Mouse (Mus musculus) CH12F3 (cell line): ENCODE measurements around the gene Vezt.

Experiments used
- in situ Hi-C: fragments of 300-500 bp; cut with MboI; formaldehyde crosslinking; loops from 2 replicates; pipeline ENCODE4 v1.14.3; 2020; ENCODE audit warnings: low sequenced_read_pairs

Gene Vezt

GRCm38 (mm10) chr10:94038366-94039260 lies 3.0 kb upstream of the Vezt start:
- in situ Hi-C loops: no loop called here

GRCm38 (mm10) chr10:94037596-94037995 lies 2.0 kb upstream of the Vezt start:
- in situ Hi-C loops: no loop called here

- in situ Hi-C loops: no loop called here
These were observed 1.6 kb upstream of the Vezt start for GRCm38 (mm10) chr10:94037196-94037595.

- in situ Hi-C loops: no loop called here
These were observed 750 bp upstream of the Vezt start for GRCm38 (mm10) chr10:94036375-94036758.

GRCm38 (mm10) chr10:94034876-94035657 lies 550 bp downstream of the Vezt start:
- in situ Hi-C loops: no loop called here

- in situ Hi-C loops: no loop called here
These were observed 4.5 kb downstream of the Vezt start for GRCm38 (mm10) chr10:94031164-94031563.

- in situ Hi-C loops: no loop called here
These were observed 7.1 kb downstream of the Vezt start for GRCm38 (mm10) chr10:94028493-94028892.

- in situ Hi-C loops: no loop called here
These were observed 10.5 kb downstream of the Vezt start for GRCm38 (mm10) chr10:94025079-94025478.

- in situ Hi-C loops: no loop called here
These were observed 14.6 kb downstream of the Vezt start for GRCm38 (mm10) chr10:94021059-94021458.

- in situ Hi-C loops: no loop called here
These were observed 15.0 kb downstream of the Vezt start for GRCm38 (mm10) chr10:94020587-94020986.

- in situ Hi-C loops: no loop called here
These were observed 18.2 kb downstream of the Vezt start for GRCm38 (mm10) chr10:94017455-94017854.

GRCm38 (mm10) chr10:94014200-94014599 lies 21.4 kb downstream of the Vezt start:
- in situ Hi-C loops: no loop called here

GRCm38 (mm10) chr10:94013196-94013595 lies 22.4 kb downstream of the Vezt start:
- in situ Hi-C loops: no loop called here

- in situ Hi-C loops: no loop called here
These were observed 24.6 kb downstream of the Vezt start for GRCm38 (mm10) chr10:94011024-94011423.

- in situ Hi-C loops: no loop called here
These were observed 25.5 kb downstream of the Vezt start for GRCm38 (mm10) chr10:94009991-94010679.

GRCm38 (mm10) chr10:94008356-94008755 lies 27.3 kb downstream of the Vezt start:
- in situ Hi-C loops: no loop called here

- in situ Hi-C loops: no loop called here
These were observed 35.4 kb downstream of the Vezt start for GRCm38 (mm10) chr10:94000223-94000622.

GRCm38 (mm10) chr10:93999357-93999756 lies 36.3 kb downstream of the Vezt start:
- in situ Hi-C loops: no loop called here

- in situ Hi-C loops: no loop called here
These were observed 40.5 kb downstream of the Vezt start for GRCm38 (mm10) chr10:93995100-93995499.

- in situ Hi-C loops: no loop called here
These were observed 41.5 kb downstream of the Vezt start for GRCm38 (mm10) chr10:93994136-93994535.

- in situ Hi-C loops: no loop called here
These were observed 50.3 kb downstream of the Vezt start for GRCm38 (mm10) chr10:93985357-93985756.
